Mouse (Mus musculus) embryonic fibroblast, embryonic 13.5 days (primary cell): ENCODE data around the gene Urb1. TPM values are rescaled to one million over a fixed set of nuclear protein-coding genes. Genes with fewer than 3 reads are reported as not detected.

Experiments
- H3K27ac ChIP-seq: 2 replicates; pipeline ENCODE4 v1.5.1; 2012; ENCODE audit warnings: low read length, control low read depth, inconsistent platforms; ENCODE audit not compliant: insufficient read depth
- H3K4me1 ChIP-seq: 2 replicates; pipeline ENCODE4 v1.6.1; 2011; ENCODE audit warnings: low read length; ENCODE audit not compliant: control insufficient read depth, insufficient read depth
- H3K4me3 ChIP-seq: 2 replicates; pipeline ENCODE4 v1.5.1; 2011; ENCODE audit warnings: mild to moderate bottlenecking, control low read depth, low read length; ENCODE audit not compliant: insufficient read depth
- CTCF ChIP-seq: IDR thresholded peaks from 2 replicates; pipeline ENCODE4 v1.5.1; 2011; ENCODE audit warnings: mild to moderate bottlenecking, control low read depth, low read length, moderate library complexity, borderline replicate concordance; ENCODE audit not compliant: insufficient read depth
- POLR2A ChIP-seq: IDR thresholded peaks from 2 replicates; pipeline ENCODE4 v1.6.1; 2011; ENCODE audit warnings: low read depth, mild to moderate bottlenecking, control low read depth, low read length, moderate library complexity
- polyA plus RNA-seq: library from polyadenylated mRNA; stranded (reverse); fragments of >200 nt; gene quantifications from 2 replicates; pipeline ENCODE4 v1.2.4, GENCODE M21; 2011; ENCODE audit warnings: low read depth; ENCODE audit not compliant: missing spikeins, insufficient read length

Gene Urb1
- polyA plus RNA-seq, 1 experiment = 6.2 TPM

GRCm38 (mm10) chr16:90738092-90738956 is 71.9 kb downstream of the Urb1 start, which contains the start of gene Mrap:
Mrap (plus strand) TSS chr16:90738207.
- H3K4me1 ChIP-seq = no peaks in the 10 kb centered on the region
- TF ChIP-seq CTCF = no peak
- no peak for TF ChIP-seq POLR2A
- H3K27ac ChIP-seq = no peak within 1 kb of the TSS
- no peak within 1 kb of the TSS for H3K4me3 ChIP-seq

- no peak overlapping the region for H3K4me3 ChIP-seq
- TF ChIP-seq CTCF = no peak
- no peak for TF ChIP-seq POLR2A
- H3K4me1 ChIP-seq = no peaks in the 10 kb centered on the region
- H3K27ac ChIP-seq = no peak overlapping the region
Measured at GRCm38 (mm10) chr16:90736672-90737270, 73.4 kb downstream of the Urb1 start.

- no peak for TF ChIP-seq CTCF
- TF ChIP-seq POLR2A = no peak
- Histone ChIP-seq H3K27ac (no peak overlapping the region), H3K4me3 (no peak overlapping the region), H3K4me1 (no peaks in the 10 kb centered on the region)
Measured at GRCm38 (mm10) chr16:90735611-90736010, 74.6 kb downstream of the Urb1 start.

- H3K4me3 ChIP-seq = peak within 1 kb of the TSS; percentile 85
- 0 out of 2 replicates have a peak within 1 kb of the TSS, but pooled peaks have one; percentile 6 for H3K27ac ChIP-seq
- H3K4me1 ChIP-seq = 0 out of 2 replicates have a peak, but pooled peaks cover 3% of the 10 kb centered on the region
- TF ChIP-seq POLR2A = peak; percentile 98
- TF ChIP-seq CTCF = no peak
Measured at GRCm38 (mm10) chr16:90727233-90728115, 82.7 kb downstream of the Urb1 start, which contains the start of gene Mis18a. Mis18a (minus strand) TSS chr16:90727404.

GRCm38 (mm10) chr16:90726600-90727227 is 83.5 kb downstream of the Urb1 start:
- no peak for TF ChIP-seq POLR2A
- Histone ChIP-seq H3K27ac (no peak overlapping the region), H3K4me1 (0 out of 2 replicates have a peak, but pooled peaks cover 3% of the 10 kb centered on the region), H3K4me3 (peak overlapping the region; percentile 85)

- Histone ChIP-seq H3K4me1 (0 out of 2 replicates have a peak, but pooled peaks cover 3% of the 10 kb centered on the region), H3K4me3 (no peak overlapping the region), H3K27ac (no peak overlapping the region)
- TF ChIP-seq POLR2A = no peak
- TF ChIP-seq CTCF = no peak
Measured at GRCm38 (mm10) chr16:90724051-90724450, 86.2 kb downstream of the Urb1 start.

GRCm38 (mm10) chr16:90710313-90710712 is 99.9 kb downstream of the Urb1 start:
- no peak for TF ChIP-seq POLR2A
- TF ChIP-seq CTCF = no peak
- Histone ChIP-seq H3K27ac (no peak overlapping the region), H3K4me1 (no peaks in the 10 kb centered on the region), H3K4me3 (no peak overlapping the region)

- Histone ChIP-seq H3K4me1 (no peaks in the 10 kb centered on the region), H3K4me3 (no peak overlapping the region), H3K27ac (no peak overlapping the region)
- TF ChIP-seq POLR2A = no peak
- no peak for TF ChIP-seq CTCF
Measured at GRCm38 (mm10) chr16:90709711-90710289, 100.4 kb downstream of the Urb1 start.

- Histone ChIP-seq H3K27ac (no peak overlapping the region), H3K4me1 (peaks cover 7% of the 10 kb centered on the region; the same call in 1 of the 2 replicates), H3K4me3 (no peak overlapping the region)
- TF ChIP-seq CTCF (no peak), POLR2A (no peak)
Measured at GRCm38 (mm10) chr16:90706279-90706678, 103.9 kb downstream of the Urb1 start.
